Mouse (Mus musculus) spleen, adult 10 weeks (tissue): Measurements from ENCODE around the gene Akap5. TPM values are rescaled to one million over a fixed set of nuclear protein-coding genes. Genes with fewer than 3 reads are reported as not detected.

ENCODE experiments used
- polyA plus RNA-seq: library from polyadenylated mRNA; stranded (reverse); fragments of 350-450 nt; fragmentation: Illumina TruSeq; extraction: RNeasy Lipid Tissue Mini Kit (QIAGEN cat#74804); gene quantifications from one replicate; pipeline ENCODE4 v1.2.3, GENCODE M21; 2015; ENCODE audit warnings: low replicate concordance; ENCODE audit not compliant: insufficient read depth

The Akap5 gene
- 3.0 TPM for polyA plus RNA-seq

DNA sequence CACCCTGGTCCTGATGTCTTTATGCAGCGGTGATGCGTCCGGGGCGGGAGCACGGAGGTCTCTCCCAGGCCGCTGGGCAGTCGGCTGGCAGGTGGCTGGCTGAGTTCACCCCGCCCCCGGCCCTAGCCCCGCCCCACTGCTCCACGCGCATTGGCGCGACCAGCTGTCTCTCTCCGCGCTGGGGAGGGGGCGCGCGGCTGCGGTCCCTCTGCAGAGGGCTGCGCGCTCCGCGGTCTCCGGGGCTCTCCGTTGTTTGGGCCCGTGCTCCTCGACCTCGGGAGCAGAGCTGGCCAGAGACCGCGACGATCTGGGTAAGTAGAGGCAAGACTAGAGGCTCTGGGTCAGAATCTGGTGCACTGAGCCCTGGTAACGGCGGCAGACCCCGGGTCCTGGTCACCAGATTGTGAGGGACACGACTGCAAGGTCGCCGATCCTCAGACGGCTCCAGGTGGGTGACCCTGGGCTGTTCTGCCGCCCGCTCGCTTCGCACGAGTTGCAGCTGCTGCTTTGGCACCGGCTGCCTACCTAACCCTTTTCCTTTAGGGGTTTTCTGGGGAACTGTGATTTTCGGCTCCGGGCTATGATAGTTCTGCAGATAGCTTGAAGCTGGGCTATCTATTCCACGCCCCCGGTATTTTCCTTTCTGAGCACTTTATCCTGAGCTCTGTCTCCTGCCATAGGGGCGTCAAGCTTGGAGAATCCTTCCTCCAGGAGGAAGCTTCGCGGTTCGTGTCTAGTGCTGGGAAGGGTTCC is at the start of gene Akap5:
Gene Akap5, plus strand, starts transcription at position 213 of the 753 bp plus-strand sequence.

GRCm38 (mm10) chr12:76369206-76369977 is 44.7 kb downstream of the Akap5 start, which contains the start of gene Zbtb25:
Zbtb25 (minus strand) TSS chr12:76369602.

GRCm38 (mm10) chr12:76369978-76370830 is 45.5 kb downstream of the Akap5 start, which contains the start of gene Zbtb1:
Zbtb1 (plus strand) TSS chr12:76370266.

Other genes starting within 250 kb of the Akap5 start
- gene Esr2, start 147.6 kb upstream of the Akap5 start, polyA plus RNA-seq = 0.07 TPM
- gene Tex21, start 78.1 kb upstream of the Akap5 start, polyA plus RNA-seq = not detected
- 26.0 TPM for gene Mthfd1, start 69.6 kb upstream of the Akap5 start, polyA plus RNA-seq
- 25.5 TPM for gene Zbtb25, start 44.7 kb downstream of the Akap5 start, polyA plus RNA-seq
- gene Zbtb1, start 45.4 kb downstream of the Akap5 start, polyA plus RNA-seq = 19.3 TPM
- 2.4 TPM for gene Hspa2, start 79.3 kb downstream of the Akap5 start, polyA plus RNA-seq
- not detected for gene Ppp1r36, start 92.6 kb downstream of the Akap5 start, polyA plus RNA-seq
- 14.1 TPM for gene Plekhg3, start 206.0 kb downstream of the Akap5 start, polyA plus RNA-seq